Mouse (Mus musculus): ENCODE results near the gene Atg5.

DNA sequence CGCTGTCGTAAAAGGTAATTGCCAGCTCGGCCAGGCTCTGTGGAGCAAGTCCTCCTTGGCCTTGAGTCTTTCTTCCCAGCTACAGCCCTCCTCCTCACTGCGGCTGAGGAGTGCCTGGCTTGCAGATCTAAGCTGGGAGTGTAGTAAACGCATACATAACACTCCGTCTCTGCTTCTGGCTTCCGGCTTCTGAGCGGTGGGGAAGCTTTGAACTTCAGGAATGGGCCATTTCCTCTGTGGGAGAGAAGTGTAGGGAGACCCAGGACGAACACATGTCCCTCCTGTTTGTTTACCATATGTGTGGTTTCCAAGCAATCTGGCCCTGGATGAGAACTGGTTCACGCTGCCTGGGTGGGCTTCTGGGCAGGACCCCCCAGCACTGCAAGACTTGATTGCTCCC, 140.9 kb downstream of the Atg5 start:
- TF ChIP-seq CTCF (IDR thresholded peaks at IDR 0.05; ENCODE audit: low read depth) (no peak), EP300 (optimal IDR thresholded peaks at IDR 0.05) (no peak)
